Mouse (Mus musculus) brown adipose tissue, adult 24 weeks (tissue): ENCODE data around the gene Tmem150c. TPM values are rescaled to one million over a fixed set of nuclear protein-coding genes. Genes with fewer than 3 reads are reported as not detected.

ENCODE experiments used
- H3K27ac ChIP-seq: fragments of 200-500 bp; replicated peaks from 2 replicates; pipeline ENCODE4 v1.5.1; 2012; ENCODE audit warnings: low read depth, mild to moderate bottlenecking, low read length
- H3K4me1 ChIP-seq: fragments of 200-500 bp; 2 replicates; pipeline ENCODE4 v1.6.1; 2012; ENCODE audit warnings: low read length, mixed read lengths; ENCODE audit not compliant: control insufficient read depth, insufficient read depth, insufficient read length
- H3K4me3 ChIP-seq: fragments of 200-500 bp; 2 replicates; pipeline ENCODE4 v1.5.1; 2012; ENCODE audit warnings: low read depth, mild to moderate bottlenecking, low read length, moderate library complexity; ENCODE audit not compliant: insufficient read depth
- polyA plus RNA-seq: library from polyadenylated mRNA; stranded (reverse); fragments of >200 nt; gene quantifications from 2 replicates; pipeline ENCODE4 v1.2.4, GENCODE M21; 2012; ENCODE audit not compliant: missing spikeins, insufficient read depth, insufficient read length

The Tmem150c gene
- polyA plus RNA-seq, 1 experiment: not detected

GRCm38 (mm10) chr5:100039602-100040142, 119.9 kb downstream of the Tmem150c start, which contains the start of the genes Hnrnpdl and Enoph1:
Gene Hnrnpdl (minus strand): TSS chr5:100039664.
Gene Enoph1 (plus strand): TSS chr5:100039985.
- H3K4me3 ChIP-seq: peak within 1 kb of the TSS; percentile 93
- peaks cover 4% of the 10 kb centered on the region for H3K4me1 ChIP-seq
- H3K27ac ChIP-seq: peak within 1 kb of the TSS; percentile 90

GRCm38 (mm10) chr5:100038714-100039601, 120.7 kb downstream of the Tmem150c start:
- peak overlapping the region; percentile 93 for H3K4me3 ChIP-seq
- H3K4me1 ChIP-seq: peaks cover 4% of the 10 kb centered on the region
- peak overlapping the region; percentile 90 for H3K27ac ChIP-seq

- H3K27ac ChIP-seq: peak overlapping the region; percentile 90
- peak overlapping the region; percentile 86 for H3K4me3 ChIP-seq
- H3K4me1 ChIP-seq: peaks cover 4% of the 10 kb centered on the region
These were observed 121.5 kb downstream of the Tmem150c start for GRCm38 (mm10) chr5:100037965-100038713.

- peak overlapping the region; percentile 7; the same call in 1 of the 2 replicates for H3K4me3 ChIP-seq
- H3K27ac ChIP-seq: no peak overlapping the region
- peaks cover 4% of the 10 kb centered on the region for H3K4me1 ChIP-seq
These were observed 122.9 kb downstream of the Tmem150c start for GRCm38 (mm10) chr5:100036681-100037080.

- peaks cover 4% of the 10 kb centered on the region for H3K4me1 ChIP-seq
- no peak overlapping the region for H3K4me3 ChIP-seq
- H3K27ac ChIP-seq: no peak overlapping the region
These were observed 123.7 kb downstream of the Tmem150c start for GRCm38 (mm10) chr5:100035950-100036349.

- no peak overlapping the region for H3K4me3 ChIP-seq
- H3K4me1 ChIP-seq: peaks cover 4% of the 10 kb centered on the region
- no peak overlapping the region for H3K27ac ChIP-seq
These were observed 127.0 kb downstream of the Tmem150c start for GRCm38 (mm10) chr5:100032646-100033045.

GRCm38 (mm10) chr5:100032107-100032506, 127.5 kb downstream of the Tmem150c start:
- Histone ChIP-seq H3K27ac (no peak overlapping the region), H3K4me3 (no peak overlapping the region), H3K4me1 (peaks cover 4% of the 10 kb centered on the region)

- Histone ChIP-seq H3K4me1 (no peaks in the 10 kb centered on the region), H3K27ac (no peak overlapping the region), H3K4me3 (no peak overlapping the region)
These were observed 129.5 kb downstream of the Tmem150c start for GRCm38 (mm10) chr5:100030069-100030468.

Other genes starting within 250 kb of the Tmem150c start
- gene Hnrnpd, start 180.9 kb downstream of the Tmem150c start, polyA plus RNA-seq: 75.8 and 84.9 TPM in 2 replicates
- 1.8 TPM in 1 of 2 replicates, not detected in the other for gene 4930524J08Rik, start 180.7 kb downstream of the Tmem150c start, polyA plus RNA-seq
- 37.4 and 60.5 TPM in 2 replicates for gene Hnrnpdl, start 120.1 kb downstream of the Tmem150c start, polyA plus RNA-seq
- gene Enoph1, start 119.8 kb downstream of the Tmem150c start, polyA plus RNA-seq: 6.6 and 7.1 TPM in 2 replicates